Mouse (Mus musculus): Measurements from ENCODE around the gene Hopx. TPM values are rescaled to one million over a fixed set of nuclear protein-coding genes. Genes with fewer than 3 reads are reported as not detected.

The Hopx gene
- total RNA-seq, 2 experiments from 2014 or later: 6.4 TPM; not detected in 1

DNA sequence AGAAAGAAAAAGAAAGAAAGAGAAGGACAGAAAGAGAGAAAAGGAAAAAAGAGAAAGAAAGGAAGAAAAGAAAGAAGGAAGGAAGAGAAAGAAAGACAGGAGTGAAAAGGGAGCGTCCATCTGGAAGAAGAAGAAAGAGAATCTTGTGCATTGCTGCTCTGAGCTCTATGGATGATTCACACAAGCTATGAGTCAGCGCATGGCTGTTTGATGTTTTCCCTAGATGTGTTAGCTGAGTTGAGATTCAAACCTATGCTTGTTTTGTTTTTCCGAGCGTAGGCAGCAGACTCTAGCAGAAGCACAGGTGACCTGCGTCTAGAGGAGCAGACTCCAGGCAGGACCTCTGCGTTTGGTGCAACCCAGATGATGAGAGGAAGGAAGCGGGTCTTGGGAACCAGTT, 32.2 kb downstream of the Hopx start:
- no peak for ATAC-seq (replicated peaks; ENCODE audit: low FRiP score, poor library complexity, severe bottlenecking)

DNA sequence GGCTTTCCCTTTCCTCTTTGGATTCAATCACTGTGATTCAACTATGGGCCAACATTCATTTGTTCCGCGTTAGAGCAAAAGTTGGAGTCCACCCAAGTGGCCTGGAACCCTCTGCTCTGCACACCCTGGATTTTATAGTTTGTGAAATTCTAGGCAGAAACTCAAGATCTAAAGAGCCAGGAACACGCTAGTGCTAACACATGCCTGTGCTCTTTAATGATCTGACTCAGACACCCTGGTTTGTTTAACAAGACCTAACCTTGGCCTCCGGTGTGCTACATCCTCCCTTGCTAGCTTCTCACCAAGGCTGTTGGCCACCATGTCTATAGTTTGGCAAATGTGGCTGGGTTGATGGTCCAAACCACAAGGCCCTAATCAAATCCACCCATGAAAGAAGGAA, 34.2 kb downstream of the Hopx start:
- no peak for ATAC-seq (replicated peaks; ENCODE audit: low FRiP score, poor library complexity, severe bottlenecking)

DNA sequence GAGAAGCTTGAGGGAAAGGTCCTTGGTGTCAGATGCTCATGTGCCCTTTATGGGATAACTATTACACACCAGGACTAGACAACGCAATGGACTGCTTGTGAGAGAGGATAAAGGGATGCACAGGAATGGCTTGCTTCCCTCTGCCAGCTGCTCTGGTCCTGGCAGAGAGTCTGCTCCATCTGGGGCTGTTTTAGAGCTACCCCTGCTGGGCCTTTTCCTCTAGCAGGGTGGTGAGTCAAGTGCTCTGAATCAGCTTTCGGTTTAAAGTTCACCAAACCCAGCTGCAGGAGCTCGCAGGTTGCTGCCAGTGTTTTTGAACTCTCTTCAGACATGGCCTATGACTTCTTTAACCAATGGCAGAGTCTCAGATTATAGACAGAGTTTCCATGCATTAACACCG, 39.0 kb downstream of the Hopx start:
- ATAC-seq (replicated peaks; ENCODE audit: low FRiP score, poor library complexity, severe bottlenecking): no peak

DNA sequence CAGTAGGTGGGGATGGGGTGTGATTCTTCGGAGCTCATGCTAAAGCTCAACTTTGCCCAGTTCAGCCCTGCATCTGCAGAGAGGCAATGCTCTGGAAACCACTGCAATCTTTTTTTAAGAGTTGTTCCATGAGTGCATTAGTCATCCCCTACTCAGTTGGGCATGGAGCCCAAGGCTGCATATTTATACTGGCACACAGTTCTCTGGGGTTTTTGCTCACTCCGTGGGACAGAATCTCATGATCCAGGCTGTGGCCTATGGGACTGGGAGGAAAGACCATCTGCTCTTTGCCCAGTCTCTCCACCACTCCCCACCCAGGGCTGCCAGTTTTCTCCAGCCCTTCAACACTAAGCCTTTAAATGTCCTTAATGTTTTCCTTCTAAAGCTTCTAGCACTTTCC, 40.0 kb downstream of the Hopx start:
- ATAC-seq (replicated peaks; ENCODE audit: low FRiP score, poor library complexity, severe bottlenecking): no peak

DNA sequence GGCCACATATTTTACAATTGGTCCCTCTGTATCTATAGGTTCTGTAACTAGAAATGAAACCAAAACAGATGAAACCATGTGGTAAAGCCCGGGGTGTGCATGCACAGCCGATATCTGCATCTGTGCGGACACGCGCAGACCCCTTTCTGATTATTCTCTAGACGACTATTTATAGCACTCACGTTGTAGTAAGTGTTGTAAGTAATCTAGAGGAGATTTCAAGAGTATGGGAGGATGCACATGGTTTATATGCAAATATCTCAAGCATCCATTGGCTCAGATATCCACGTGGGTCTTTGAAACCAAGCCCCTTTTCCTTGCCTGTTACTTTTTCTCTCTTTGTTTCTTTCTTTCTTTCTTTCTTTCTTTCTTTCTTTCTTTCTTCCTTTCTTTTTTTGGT, 41.1 kb downstream of the Hopx start:
- no peak for ATAC-seq (replicated peaks; ENCODE audit: low FRiP score, poor library complexity, severe bottlenecking)

DNA sequence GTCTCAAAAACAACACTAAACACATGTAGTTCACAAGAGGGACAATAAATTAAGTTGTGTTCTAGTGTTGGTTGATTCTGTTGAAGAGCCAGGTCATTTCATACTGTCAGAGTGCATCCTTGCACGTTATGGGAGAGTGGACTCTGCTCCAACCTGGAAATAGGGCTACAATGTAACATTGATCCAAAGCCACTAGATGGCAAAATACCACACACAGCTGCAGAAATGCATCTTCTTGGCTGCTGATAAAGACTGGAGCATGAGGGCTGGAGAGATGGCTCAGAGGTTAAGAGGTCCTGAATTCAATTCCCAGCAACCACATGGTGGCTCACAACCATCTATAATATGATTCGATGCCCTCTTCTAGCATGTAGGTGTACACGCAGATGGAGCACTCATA, 43.3 kb downstream of the Hopx start:
- ATAC-seq (replicated peaks; ENCODE audit: low FRiP score, poor library complexity, severe bottlenecking): no peak

DNA sequence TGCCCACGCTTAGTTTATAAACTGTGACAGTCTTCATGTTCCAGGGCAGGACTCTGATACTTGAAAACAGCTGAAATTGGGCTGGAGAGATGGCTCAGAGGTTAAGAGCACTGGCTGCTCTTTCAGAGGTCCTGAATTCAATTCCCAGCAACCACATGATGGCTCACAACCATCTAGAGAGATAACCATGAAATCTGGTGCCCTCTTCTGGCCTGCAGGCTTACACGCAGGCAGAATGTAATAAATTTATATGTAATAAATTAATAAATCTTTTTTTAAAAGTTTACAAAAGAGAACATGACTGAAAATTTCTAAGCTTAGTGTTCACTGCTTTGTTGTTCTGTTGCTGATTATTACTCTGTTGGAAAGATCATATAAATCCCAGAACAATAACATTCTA, 43.9 kb downstream of the Hopx start:
- no peak for ATAC-seq (replicated peaks; ENCODE audit: low FRiP score, poor library complexity, severe bottlenecking)

DNA sequence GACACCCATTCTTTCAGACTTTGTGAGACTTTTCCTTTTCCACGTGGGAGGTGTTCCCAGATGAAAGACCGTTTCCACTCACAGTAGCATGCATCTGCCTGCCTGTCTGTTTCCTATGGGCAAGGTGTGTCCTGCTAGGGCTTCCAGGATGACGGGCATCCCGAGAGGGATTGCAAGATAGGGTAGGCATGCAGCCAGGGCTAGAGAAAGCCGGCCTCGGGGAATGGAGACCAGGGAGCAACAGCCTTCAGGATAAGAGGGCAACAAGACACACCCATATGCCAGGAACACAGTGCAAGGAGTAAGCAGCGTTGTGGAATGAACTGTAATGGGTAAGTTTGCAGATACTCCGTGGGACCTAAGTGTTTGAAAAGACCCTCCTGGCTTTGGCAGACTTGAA, 47.6 kb downstream of the Hopx start:
- ATAC-seq (replicated peaks; ENCODE audit: low FRiP score, poor library complexity, severe bottlenecking): no peak

DNA sequence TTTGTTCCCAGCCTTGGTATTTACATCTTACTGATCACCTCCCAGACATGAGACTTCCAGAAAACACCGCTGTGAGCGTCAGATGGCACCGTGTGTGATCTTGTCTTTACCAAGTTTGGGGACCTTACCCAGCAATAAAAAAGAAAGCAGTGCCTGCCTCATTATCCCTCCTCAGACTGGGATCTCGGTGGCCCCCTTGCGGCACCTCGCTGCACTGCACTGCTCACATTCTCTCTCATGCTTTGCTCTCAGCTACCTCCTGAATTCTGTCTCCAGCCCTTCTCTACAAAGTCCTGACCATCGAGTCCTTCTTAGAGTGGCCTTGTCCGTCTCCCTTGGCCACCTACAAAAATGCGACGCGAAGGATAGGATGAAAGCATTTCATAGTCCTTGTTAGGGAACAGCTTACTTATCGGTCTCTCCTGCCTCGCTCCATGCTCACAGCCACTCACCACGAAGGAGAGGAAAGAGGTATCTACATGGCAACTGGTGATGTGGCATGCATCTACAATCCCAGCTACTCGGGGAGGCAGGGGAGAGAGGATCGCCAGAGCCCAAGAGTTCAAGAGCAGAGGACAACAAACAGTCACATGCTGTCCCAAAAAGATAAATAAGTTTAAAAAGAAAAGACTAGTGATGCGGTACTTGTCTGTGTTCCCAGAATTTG, 53.4 kb downstream of the Hopx start:
- ATAC-seq (replicated peaks; ENCODE audit: low FRiP score, poor library complexity, severe bottlenecking): peak; percentile 85

DNA sequence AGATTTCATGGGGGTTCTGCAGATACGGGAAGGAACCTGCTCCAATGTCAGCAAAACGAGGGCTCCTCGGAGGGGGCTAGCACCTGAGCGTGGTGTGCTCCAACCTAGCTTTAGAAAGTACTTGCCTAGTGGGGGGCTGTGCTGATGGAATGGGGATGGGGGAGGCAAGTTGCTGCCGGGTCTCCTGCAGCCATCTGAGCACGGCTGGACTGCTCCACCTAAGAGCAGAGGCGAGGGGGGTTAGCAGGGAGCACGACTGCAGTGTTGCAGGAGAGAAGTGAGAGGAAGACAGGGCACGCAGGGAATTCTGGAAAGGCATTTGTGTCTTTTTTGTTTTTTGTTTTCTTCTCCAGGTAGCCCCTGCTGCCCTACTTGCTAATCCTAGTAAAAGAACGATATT, 54.6 kb downstream of the Hopx start:
- no peak for ATAC-seq (replicated peaks; ENCODE audit: low FRiP score, poor library complexity, severe bottlenecking)

DNA sequence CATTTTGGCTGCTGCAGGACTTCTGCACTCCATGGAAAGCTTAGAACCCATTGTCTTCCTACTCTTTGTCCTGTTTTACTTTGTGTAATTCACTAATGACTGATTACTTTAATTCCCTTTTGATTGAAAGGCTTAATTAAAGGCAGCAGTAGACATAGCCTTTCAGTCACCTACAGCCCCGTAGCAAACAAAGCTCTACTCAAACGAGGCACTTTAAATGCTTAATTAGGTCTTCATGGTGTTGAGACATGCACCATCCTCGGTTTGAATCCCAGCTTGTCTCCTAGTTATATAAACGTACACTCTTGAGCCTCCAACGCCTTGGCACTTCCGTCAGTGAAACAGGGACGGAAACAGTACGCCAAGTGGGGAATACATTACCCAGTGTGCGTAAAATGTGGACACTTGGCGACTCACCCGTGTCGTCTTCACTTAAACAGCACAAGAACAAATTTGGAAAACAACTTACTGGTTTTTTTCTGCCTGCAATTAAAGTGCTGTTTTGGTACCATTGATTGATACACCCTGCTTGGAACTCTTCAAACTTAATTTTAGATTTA, 58.0 kb downstream of the Hopx start:
- no peak for ATAC-seq (replicated peaks; ENCODE audit: low FRiP score, poor library complexity, severe bottlenecking)

DNA sequence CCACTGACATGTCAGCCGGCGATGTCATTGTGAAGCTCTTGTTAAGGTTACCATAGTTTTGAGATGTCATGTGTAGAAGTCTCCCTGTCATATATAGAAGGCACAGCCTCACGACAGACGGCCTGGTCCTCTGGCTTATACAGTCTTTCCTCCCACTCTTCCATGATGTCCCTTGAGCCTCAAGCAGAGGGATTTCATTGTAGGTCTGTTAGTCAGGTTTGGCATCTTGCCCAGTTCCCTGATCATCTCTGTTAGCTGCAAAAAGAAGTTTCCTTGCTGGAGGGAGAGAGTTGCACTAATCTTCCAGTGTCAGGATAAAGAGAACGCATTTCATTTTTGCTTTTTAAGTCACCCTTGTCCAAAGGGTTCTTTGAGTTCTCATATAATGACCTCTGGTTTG, 62.3 kb downstream of the Hopx start:
- ATAC-seq (replicated peaks; ENCODE audit: low FRiP score, poor library complexity, severe bottlenecking): no peak

DNA sequence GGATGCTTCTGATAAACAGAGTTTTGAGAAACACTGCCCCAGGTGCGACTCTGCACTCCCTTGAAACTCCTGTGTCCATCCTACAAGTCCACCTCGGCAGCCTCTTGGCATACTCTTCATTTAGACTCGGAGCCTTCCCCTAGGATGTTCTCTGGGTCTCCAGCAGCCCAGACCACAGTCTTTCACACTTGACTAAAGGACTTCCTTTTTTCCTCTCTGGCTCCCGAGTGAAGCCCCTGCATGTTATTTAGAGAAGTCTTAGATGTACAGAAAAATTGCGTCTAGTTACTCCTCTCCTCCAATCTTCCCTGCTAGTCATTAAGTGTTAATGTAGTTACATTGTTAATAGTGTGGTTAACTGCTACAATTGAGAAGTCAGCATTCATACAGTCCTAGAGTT, 70.6 kb downstream of the Hopx start:
- no peak for ATAC-seq (replicated peaks; ENCODE audit: low FRiP score, poor library complexity, severe bottlenecking)

DNA sequence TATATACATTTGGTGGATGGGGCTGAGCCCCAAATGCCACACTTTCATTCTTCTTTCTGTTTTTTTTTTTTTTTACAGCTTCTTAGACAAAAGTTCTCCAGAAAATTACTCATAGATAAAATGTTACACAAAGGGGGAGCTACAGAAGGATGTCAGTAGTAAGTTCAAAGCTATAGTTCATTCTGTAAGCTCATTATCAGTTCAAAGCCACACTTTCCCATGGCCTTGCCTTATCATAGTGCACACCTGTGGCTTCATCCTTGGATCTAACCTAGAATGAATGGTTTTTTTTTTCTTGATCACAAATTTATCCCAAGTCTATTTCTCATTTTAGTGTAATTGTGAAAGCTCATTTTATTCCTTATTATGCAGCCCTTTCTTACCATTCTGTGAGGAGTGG, 75.5 kb downstream of the Hopx start:
- ATAC-seq (replicated peaks; ENCODE audit: low FRiP score, poor library complexity, severe bottlenecking): no peak

DNA sequence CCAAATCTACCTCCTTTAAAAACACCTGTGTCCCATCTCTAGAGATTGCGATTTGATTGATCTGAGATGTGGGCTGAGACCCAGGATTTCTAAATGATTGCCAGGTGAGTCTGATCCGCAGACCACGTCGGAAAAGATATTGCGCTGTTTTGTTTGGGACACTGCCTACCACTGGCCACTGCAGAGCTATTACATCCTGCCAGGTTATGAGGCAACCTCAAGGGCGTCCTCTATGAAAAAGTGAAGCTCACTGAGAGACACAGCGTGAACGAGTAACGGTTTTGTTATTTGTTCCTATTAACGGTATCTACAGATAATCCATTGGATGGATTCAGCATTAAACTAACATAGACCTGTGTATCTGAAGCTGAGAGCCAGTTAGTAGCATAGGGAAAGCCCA, 76.5 kb downstream of the Hopx start:
- ATAC-seq (replicated peaks; ENCODE audit: low FRiP score, poor library complexity, severe bottlenecking): no peak

Other genes starting within 250 kb of the Hopx start
- 4.2 TPM in 2 replicates for gene Aasdh, start 209.6 kb downstream of the Hopx start, total RNA-seq (2015; ENCODE audit: low replicate concordance)
- gene Aasdh, start 209.6 kb downstream of the Hopx start, total RNA-seq (2017; ENCODE audit: low replicate concordance): 3.6 and 13.5 TPM in 2 replicates
- gene Paics, start 163.8 kb downstream of the Hopx start, total RNA-seq (2015; ENCODE audit: low replicate concordance): 72.1 and 74.2 TPM in 2 replicates
- 55.9 and 80.4 TPM in 2 replicates for gene Paics, start 163.8 kb downstream of the Hopx start, total RNA-seq (2017; ENCODE audit: low replicate concordance)
- 9.8 and 13.3 TPM in 2 replicates for gene Ppat, start 163.5 kb downstream of the Hopx start, total RNA-seq (2015; ENCODE audit: low replicate concordance)
- 12.0 and 12.8 TPM in 2 replicates for gene Ppat, start 163.5 kb downstream of the Hopx start, total RNA-seq (2017; ENCODE audit: low replicate concordance)
- 26.3 and 35.1 TPM in 2 replicates for gene Srp72, start 140.4 kb downstream of the Hopx start, total RNA-seq (2015; ENCODE audit: low replicate concordance)
- 40.6 and 45.2 TPM in 2 replicates for gene Srp72, start 140.4 kb downstream of the Hopx start, total RNA-seq (2017; ENCODE audit: low replicate concordance)
- gene Arl9, start 111.1 kb downstream of the Hopx start, total RNA-seq (2015; ENCODE audit: low replicate concordance): not detected in 2 replicates
- gene Arl9, start 111.1 kb downstream of the Hopx start, total RNA-seq (2017; ENCODE audit: low replicate concordance): not detected in 2 replicates
- 0.84 TPM in 1 of 2 replicates, not detected in the other for gene Thegl, start 99.1 kb downstream of the Hopx start, total RNA-seq (2015; ENCODE audit: low replicate concordance)
- not detected in 2 replicates for gene Thegl, start 99.1 kb downstream of the Hopx start, total RNA-seq (2017; ENCODE audit: low replicate concordance)
- gene Spink2, start 96.3 kb upstream of the Hopx start, total RNA-seq (2015; ENCODE audit: low replicate concordance): not detected in 2 replicates
- gene Spink2, start 96.3 kb upstream of the Hopx start, total RNA-seq (2017; ENCODE audit: low replicate concordance): not detected in 2 replicates
- gene Rest, start 150.4 kb upstream of the Hopx start, total RNA-seq (2015; ENCODE audit: low replicate concordance): 8.4 and 10.8 TPM in 2 replicates
- 8.5 and 12.5 TPM in 2 replicates for gene Rest, start 150.4 kb upstream of the Hopx start, total RNA-seq (2017; ENCODE audit: low replicate concordance)
- gene Noa1, start 195.0 kb upstream of the Hopx start, total RNA-seq (2015; ENCODE audit: low replicate concordance): 4.4 and 32.6 TPM in 2 replicates
- 2.4 and 6.6 TPM in 2 replicates for gene Noa1, start 195.0 kb upstream of the Hopx start, total RNA-seq (2017; ENCODE audit: low replicate concordance)
- gene Polr2b, start 195.0 kb upstream of the Hopx start, total RNA-seq (2015; ENCODE audit: low replicate concordance): 34.6 and 38.0 TPM in 2 replicates
- 38.7 and 69.1 TPM in 2 replicates for gene Polr2b, start 195.0 kb upstream of the Hopx start, total RNA-seq (2017; ENCODE audit: low replicate concordance)